Comparison of ENCODE assay signal across 8 mouse cellular contexts in the genomic region with DNA sequence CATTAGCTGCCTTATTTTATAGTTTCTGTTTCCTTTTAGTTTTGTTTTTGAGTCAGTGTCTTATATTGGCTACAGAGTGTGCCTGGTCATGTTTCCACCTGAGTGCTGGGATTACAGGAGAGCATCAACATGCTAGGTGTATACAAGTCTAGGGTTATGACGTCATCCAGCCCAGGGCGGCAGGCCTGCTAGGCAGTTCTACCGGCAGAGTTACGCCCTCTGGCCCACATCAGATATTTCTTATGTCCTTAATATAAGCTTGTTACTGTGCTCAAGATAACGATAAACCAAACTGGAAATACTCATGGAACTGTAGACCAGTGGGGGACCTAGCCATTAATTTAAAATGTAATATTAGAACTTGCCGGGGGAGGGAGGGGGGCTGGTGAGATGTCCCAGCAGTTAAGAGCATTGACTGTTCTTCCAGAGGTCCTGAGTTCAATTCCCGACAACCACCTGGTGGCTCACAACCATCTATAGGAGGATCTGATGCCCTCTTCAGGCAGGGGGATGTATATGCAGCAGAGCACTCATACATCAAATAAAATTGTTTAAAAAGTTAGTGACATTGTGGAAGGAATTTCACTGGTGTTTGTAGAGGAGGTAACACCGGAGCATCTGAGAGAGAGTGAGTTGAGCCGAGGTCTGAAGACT. TPM values are rescaled to one million over a fixed set of nuclear protein-coding genes. Genes with fewer than 3 reads are reported as not detected.
DNase-seq lines count a peak whose midpoint lies in the region; ATAC-seq and TF ChIP-seq lines count a peak whose summit lies in the region.

No protein-coding gene starts in this region.

- H3K4me1 ChIP-seq in heart, embryonic 13.5 days: peaks cover 9% of the 10 kb centered on the region
- H3K4me1 ChIP-seq in forebrain, embryonic 13.5 days: peaks cover 22% of the 10 kb centered on the region
- peaks cover 7 to 10% of the 10 kb centered on the region in 2 experiments for H3K4me1 ChIP-seq in liver, embryonic 14.5 days (replicated peaks; ENCODE audit: control insufficient read depth in 2 of 2, insufficient read depth in 2 of 2, low read length in 1 of 2)

- H3K9me3 ChIP-seq in heart, embryonic 13.5 days: no peaks in the 10 kb centered on the region
- no peaks in the 10 kb centered on the region for H3K9me3 ChIP-seq in forebrain, embryonic 13.5 days (replicated peaks)
- H3K9me3 ChIP-seq in liver, embryonic 14.5 days (ENCODE audit: control insufficient read depth, low read length): no peaks in the 10 kb centered on the region

- intact Hi-C loops in heart, postnatal 25 days (cut with DNase I): loop anchor here (5.0 kb wide), 1 partner anchor 74 kb away; a partner anchor contains a TSS

- TF ChIP-seq CTCF in liver, embryonic 14.5 days (IDR thresholded peaks at IDR 0.05; ENCODE audit: low read depth): peak; percentile 68

- H3K9ac ChIP-seq in heart, embryonic 13.5 days: peak overlapping the region; percentile 82
- peak overlapping the region; percentile 74 for H3K9ac ChIP-seq in forebrain, embryonic 13.5 days
- peak overlapping the region; percentile 86 for H3K9ac ChIP-seq in liver, embryonic 14.5 days (replicated peaks)

- peak overlapping the region; percentile 70 for H3K4me3 ChIP-seq in heart, embryonic 13.5 days
- peak overlapping the region; percentile 64 for H3K4me3 ChIP-seq in forebrain, embryonic 13.5 days
- H3K4me3 ChIP-seq in liver, embryonic 14.5 days (ENCODE audit: insufficient read depth in 1 of 2, low read depth in 2 of 2, low read length in 2 of 2): peak overlapping the region; percentile 76 to 80

- H3K27me3 ChIP-seq in heart, embryonic 13.5 days (replicated peaks): 0 out of 2 replicates have a peak, but pooled peaks cover 2% of the 10 kb centered on the region
- no peaks in the 10 kb centered on the region for H3K27me3 ChIP-seq in forebrain, embryonic 13.5 days
- no peaks in the 10 kb centered on the region for H3K27me3 ChIP-seq in liver, embryonic 14.5 days (ENCODE audit: control insufficient read depth, insufficient read depth, low read length)
- no peaks in the 10 kb centered on the region for H3K27me3 ChIP-seq in splenic B cell, adult 2 months (ENCODE audit: control insufficient read depth, insufficient read depth, low read length, poor library complexity, severe bottlenecking)

- H3K4me2 ChIP-seq in heart, embryonic 13.5 days: peak overlapping the region; percentile 91
- peak overlapping the region; percentile 95 for H3K4me2 ChIP-seq in forebrain, embryonic 13.5 days
- peak overlapping the region; percentile 96 for H3K4me2 ChIP-seq in liver, embryonic 14.5 days (ENCODE audit: low read depth)

- 56% methylated on average over 9 of the region's 9 CpGs for WGBS in heart, embryonic 13.5 days
- WGBS in forebrain, embryonic 13.5 days: 64% methylated on average over 9 of the region's 9 CpGs
- WGBS in liver, embryonic 14.5 days (ENCODE audit: insufficient replicate concordance): 34% methylated on average over 9 of the region's 9 CpGs

- no peaks in the 10 kb centered on the region for H3K36me3 ChIP-seq in heart, embryonic 13.5 days
- no peaks in the 10 kb centered on the region for H3K36me3 ChIP-seq in forebrain, embryonic 13.5 days (ENCODE audit: poor library complexity, severe bottlenecking)
- H3K36me3 ChIP-seq in liver, embryonic 14.5 days (replicated peaks; ENCODE audit: control insufficient read depth, insufficient read depth, low read depth): 0 out of 2 replicates have a peak, but pooled peaks cover 3% of the 10 kb centered on the region
- H3K36me3 ChIP-seq in splenic B cell, adult 2 months (ENCODE audit: control insufficient read depth, insufficient read depth, low read length, poor library complexity, severe bottlenecking): no peaks in the 10 kb centered on the region

- no peak for DNase-seq in heart, postnatal 25 days (ENCODE audit: low spot score)
- peak; percentile 60 for DNase-seq in MN1 (ENCODE audit: low spot score)
- peak; percentile 67 to 74 (median 68) for DNase-seq in liver, embryonic 14.5 days (ENCODE audit: low read depth in 3 of 3, low spot score in 3 of 3)
- peak; percentile 63 for DNase-seq in splenic B cell, adult 2 months (ENCODE audit: low read depth, low spot score)
- no peak for DNase-seq in layer of hippocampus, adult 8-10 months (ENCODE audit: low spot score in 2 of 2)
- no peak for DNase-seq in left cerebral cortex, adult 11 months (ENCODE audit: low spot score)

- ATAC-seq in heart, embryonic 13.5 days (ENCODE audit: extremely low read depth, insufficient number of reproducible peaks, low FRiP score, low TSS enrichment): no peak
- no peak for ATAC-seq in forebrain, embryonic 13.5 days
- peak; percentile 69 for ATAC-seq in liver, embryonic 14.5 days (ENCODE audit: insufficient read depth)

- no peak overlapping the region for H3K27ac ChIP-seq in heart, embryonic 13.5 days (replicated peaks)
- H3K27ac ChIP-seq in forebrain, embryonic 13.5 days: peak overlapping the region; percentile 88; the same call in 1 of the 2 replicates
- H3K27ac ChIP-seq in liver, embryonic 14.5 days: peak overlapping the region; percentile 88

- TF ChIP-seq EP300 in liver, embryonic 14.5 days (IDR thresholded peaks at IDR 0.05; ENCODE audit: low read depth): no peak

RNA-seq across cellular contexts. Expression of a gene that starts 1.3 kb away (rescaled TPM):
- polyA plus RNA-seq in heart, embryonic 13.5 days (2015; fragmentation: Nextera tagmentation; extraction: Ambion mirVana): 8.1 and 9.3 TPM in 2 replicates
- total RNA-seq in heart, postnatal 25 days (2021): under 1 TPM; 0.13 to 0.25 TPM
- polyA plus RNA-seq in forebrain, embryonic 13.5 days (2015; fragmentation: Nextera tagmentation; extraction: Ambion mirVana): 10.3 and 11.4 TPM in 2 replicates
- 4.3 and 6.7 TPM in 2 replicates for polyA plus RNA-seq in liver, embryonic 14.5 days (2012; rRNA removed)
- polyA plus RNA-seq in liver, embryonic 14.5 days (2014; fragmentation: Nextera tagmentation; extraction: Ambion mirVana): 10.0 and 11.3 TPM in 2 replicates
- total RNA-seq in layer of hippocampus, adult 8-10 months (2022): under 1 TPM; 0.18 to 0.66 (median 0.41) TPM

RNA-seq across cellular contexts. Expression of a gene that starts 6.1 kb away (rescaled TPM):
- not detected in 2 replicates for polyA plus RNA-seq in heart, embryonic 13.5 days (2015; fragmentation: Nextera tagmentation; extraction: Ambion mirVana)
- total RNA-seq in heart, postnatal 25 days (2021): not detected
- polyA plus RNA-seq in forebrain, embryonic 13.5 days (2015; fragmentation: Nextera tagmentation; extraction: Ambion mirVana): 40.5 and 52.8 TPM in 2 replicates
- 0.03 and 0.04 TPM in 2 replicates for polyA plus RNA-seq in liver, embryonic 14.5 days (2012; rRNA removed)
- polyA plus RNA-seq in liver, embryonic 14.5 days (2014; fragmentation: Nextera tagmentation; extraction: Ambion mirVana): not detected in 2 replicates
- 10 to 100 TPM; 23.5 to 25.8 (median 24.1) TPM for total RNA-seq in layer of hippocampus, adult 8-10 months (2022)

Comparison
In these comparisons a context has a peak if more than half of its experiments do, and no peak if none do; other contexts are left out.
1. DNase-seq: peak in MN1 (single experiment), liver, embryonic 14.5 days (3 of 3) and splenic B cell, adult 2 months (single experiment); none in heart, postnatal 25 days (single experiment), layer of hippocampus, adult 8-10 months (0 of 2) and left cerebral cortex, adult 11 months (single experiment).
2. RNA of a gene that starts 6.1 kb away (polyA plus RNA-seq): 40.5 to 52.8 TPM in forebrain, embryonic 13.5 days; not detected in heart, embryonic 13.5 days and 0.03 to 0.04 TPM in liver, embryonic 14.5 days; every median in the first group is over 10 times any median in the second.
3. Peak in every context shown above with its lines, with median percentiles within 50 percentile points of each other: H3K4me2 ChIP-seq, H3K4me3 ChIP-seq and H3K9ac ChIP-seq.